Mouse (Mus musculus): ENCODE results near the gene Slc9b2.

GRCm38 (mm10) chr3:135307411-135308259 is at the start of gene Slc9b2:
- TF ChIP-seq CTCF (IDR thresholded peaks at IDR 0.05; ENCODE audit: extremely low read depth, insufficient read depth, insufficient read length, insufficient replicate concordance), result no peak
- no peak for TF ChIP-seq POLR2A (IDR thresholded peaks at IDR 0.05; ENCODE audit: low read depth, low read length)

Data from spleen, adult 2 months (tissue).